Mouse (Mus musculus) ES-E14 (cell line): ENCODE results near the gene Lrp6. TPM values are rescaled to one million over a fixed set of nuclear protein-coding genes. Genes with fewer than 3 reads are reported as not detected.
A peak's percentile ranks its signal among the peaks of the same experiment; 100 is the strongest.

Experiments used
- DNase-seq: peaks from one replicate; pipeline ENCODE4 v3.0.0-alpha.2; 2013; ENCODE audit warnings: low read depth, low spot score
- H3K27ac ChIP-seq: 2 replicates; pipeline ENCODE4 v1.5.1; 2012; ENCODE audit warnings: low read depth, mild to moderate bottlenecking, low read length, moderate library complexity, mixed read lengths; ENCODE audit not compliant: poor library complexity, insufficient read depth, severe bottlenecking
- H3K36me3 ChIP-seq: 2 replicates; pipeline ENCODE4 v1.6.1; 2012; ENCODE audit warnings: mild to moderate bottlenecking, low read length, moderate library complexity, mixed read lengths; ENCODE audit not compliant: control insufficient read depth, poor library complexity, insufficient read depth, severe bottlenecking
- H3K4me1 ChIP-seq, 2 experiments: fragments of 150-350 bp in 1 of 2; sonication (generic) in 1 of 2; 2 replicates each; pipeline ENCODE4 v1.6.1; 2012; ENCODE audit warnings: low read length in 2 of 2, mild to moderate bottlenecking in 1 of 2, mixed read lengths in 1 of 2; ENCODE audit not compliant: control insufficient read depth in 2 of 2, insufficient read depth in 2 of 2, poor library complexity in 1 of 2
- H3K4me3 ChIP-seq, 2 experiments: fragments of 150-350 bp in 1 of 2; sonication (generic) in 1 of 2; 2 replicates each; pipeline ENCODE4 v1.5.1; 2012; ENCODE audit warnings: low read length in 2 of 2, low read depth in 1 of 2, mild to moderate bottlenecking in 1 of 2, mixed read lengths in 1 of 2; ENCODE audit not compliant: insufficient read depth in 1 of 2, poor library complexity in 1 of 2, severe bottlenecking in 1 of 2
- H3K9ac ChIP-seq: 2 replicates; pipeline ENCODE4 v1.6.1; 2012; ENCODE audit warnings: low read depth, mild to moderate bottlenecking, low read length, mixed read lengths; ENCODE audit not compliant: poor library complexity, insufficient read depth, severe bottlenecking
- H3K9me3 ChIP-seq: fragments of 150-350 bp; sonication (generic); 2 replicates; pipeline ENCODE4 v1.6.1; 2012; ENCODE audit warnings: low read depth, mild to moderate bottlenecking, low read length; ENCODE audit not compliant: control insufficient read depth, insufficient read depth
- CHD2 ChIP-seq: IDR thresholded peaks from 2 replicates; pipeline ENCODE4 v1.6.1; 2014; ENCODE audit warnings: mild to moderate bottlenecking, low read depth, low read length, inconsistent platforms
- HCFC1 ChIP-seq: IDR thresholded peaks from 2 replicates; pipeline ENCODE4 v1.6.1; 2012; ENCODE audit warnings: low read length, inconsistent platforms, borderline replicate concordance; ENCODE audit not compliant: insufficient read depth
- MAFK ChIP-seq: IDR thresholded peaks from 2 replicates; pipeline ENCODE4 v1.6.1; 2014; ENCODE audit warnings: mild to moderate bottlenecking, low read depth, low read length, inconsistent platforms; ENCODE audit not compliant: insufficient read depth
- ZC3H11A ChIP-seq: IDR thresholded peaks from 2 replicates; pipeline ENCODE4 v1.6.1; 2012; ENCODE audit warnings: low read depth, mild to moderate bottlenecking, inconsistent platforms, low read length, borderline replicate concordance
- ZNF384 ChIP-seq: IDR thresholded peaks from 2 replicates; pipeline ENCODE4 v1.6.1; 2012; ENCODE audit warnings: low read depth, low read length, inconsistent platforms
- in situ Hi-C, 2 experiments: fragments of 600-800 bp; cut with MboI; formaldehyde crosslinking; loops; one replicate each; pipeline ENCODE4 v1.15.1; 2025; ENCODE audit warnings: low sequenced_read_pairs in 2 of 2, inconsistent platforms in 1 of 2; ENCODE audit not compliant: unreplicated experiment in 2 of 2
- total RNA-seq: library from RNA; depleted of rRNA; stranded (reverse); fragments of 300-350 nt; gene quantifications from 2 replicates; pipeline ENCODE4 v1.2.3, GENCODE M21; 2012

The Lrp6 gene
- total RNA-seq, 1 experiment, result 46.8 TPM

DNA sequence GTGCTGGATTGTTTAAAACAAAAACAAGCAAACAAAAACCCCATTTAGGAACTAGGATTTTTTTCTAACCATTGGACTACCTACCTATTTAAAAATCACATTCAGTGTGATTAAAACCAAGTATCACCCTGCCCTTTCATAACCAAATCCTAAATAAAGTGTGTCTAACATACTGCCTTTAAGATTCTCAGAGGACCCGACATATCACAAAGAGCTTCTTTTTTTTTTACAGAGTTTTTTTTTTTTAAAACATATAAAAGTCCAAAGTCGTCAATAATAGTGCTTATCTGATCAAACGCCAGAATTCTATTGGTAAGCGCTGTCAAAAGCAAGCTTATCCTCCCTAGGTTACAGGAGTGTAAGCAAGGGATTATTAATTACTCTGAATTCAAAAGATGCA, 12.5 kb downstream of the Lrp6 start:
- no peaks in the 10 kb centered on the region for H3K36me3 ChIP-seq
- H3K27ac ChIP-seq, result no peak overlapping the region
- H3K4me1 ChIP-seq, result peaks cover 0 to 2% of the 10 kb centered on the region in 2 experiments; a peak in 1 of 4 replicates
- TF ChIP-seq MAFK, result no peak
- in situ Hi-C loops, result no loop called here
- no peak overlapping the region for H3K9ac ChIP-seq
- H3K9me3 ChIP-seq, result no peaks in the 10 kb centered on the region
- H3K4me3 ChIP-seq, result no peak overlapping the region
- no peak for DNase-seq

- H3K4me1 ChIP-seq, result no peaks in the 10 kb centered on the region; a peak in 1 of 4 replicates
- in situ Hi-C loops, result no loop called here
- no peak for DNase-seq
- H3K36me3 ChIP-seq, result no peaks in the 10 kb centered on the region
- H3K9me3 ChIP-seq, result no peaks in the 10 kb centered on the region
- H3K27ac ChIP-seq, result no peak overlapping the region
- no peak overlapping the region for H3K9ac ChIP-seq
- no peak for TF ChIP-seq ZC3H11A
- TF ChIP-seq HCFC1, result no peak
- 0 out of 2 replicates have a peak, but pooled peaks have one; percentile 51 for TF ChIP-seq MAFK
- TF ChIP-seq CHD2, result no peak
- no peak for TF ChIP-seq ZNF384
- H3K4me3 ChIP-seq, result no peak overlapping the region
These were observed 15.8 kb downstream of the Lrp6 start for GRCm38 (mm10) chr6:134551007-134551406.

DNA sequence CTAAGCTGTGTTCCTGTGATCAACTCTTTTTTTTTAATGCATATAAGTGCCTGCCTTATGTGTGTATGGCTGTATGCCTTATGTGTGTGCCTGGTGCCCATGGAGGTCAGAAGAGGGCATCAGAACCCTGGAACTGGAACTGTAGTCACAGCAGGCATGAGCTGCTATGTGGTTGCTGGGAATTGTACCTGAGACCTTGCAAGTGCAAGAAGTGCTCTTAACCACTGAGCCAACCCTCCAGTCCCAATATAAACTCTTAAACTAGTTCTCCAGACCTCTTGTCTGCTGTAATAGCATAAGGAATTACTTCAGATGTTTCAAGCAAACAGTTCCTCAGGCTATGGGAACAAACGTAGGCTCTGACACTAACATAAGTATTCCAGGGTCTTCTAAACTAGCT, 16.4 kb downstream of the Lrp6 start:
- in situ Hi-C loops, result no loop called here

GRCm38 (mm10) chr6:134544843-134545242, 21.9 kb downstream of the Lrp6 start:
- Histone ChIP-seq H3K9ac (no peak overlapping the region), H3K9me3 (no peaks in the 10 kb centered on the region), H3K4me1 (peaks cover 1 to 5% of the 10 kb centered on the region in 2 experiments; a peak in 2 of 4 replicates), H3K27ac (no peak overlapping the region), H3K36me3 (no peaks in the 10 kb centered on the region), H3K4me3 (no peak overlapping the region)
- no peak for DNase-seq
- TF ChIP-seq HCFC1 (no peak), CHD2 (no peak)
- in situ Hi-C loops, result no loop called here

More for the DNA sequence above, 16.4 kb downstream of the Lrp6 start:
- Histone ChIP-seq H3K27ac (no peak overlapping the region), H3K4me1 (peaks cover 1% of the 10 kb centered on the region in 2 experiments; a peak in 1 of 4 replicates), H3K36me3 (no peaks in the 10 kb centered on the region), H3K4me3 (no peak overlapping the region), H3K9me3 (no peaks in the 10 kb centered on the region), H3K9ac (no peak overlapping the region)
- no peak for DNase-seq
- TF ChIP-seq MAFK (no peak), ZC3H11A (no peak), ZNF384 (no peak), CHD2 (no peak), HCFC1 (no peak)

GRCm38 (mm10) chr6:134544093-134544492, 22.7 kb downstream of the Lrp6 start:
- TF ChIP-seq ZNF384 (no peak), ZC3H11A (no peak), CHD2 (no peak), MAFK (no peak), HCFC1 (no peak)
- H3K9me3 ChIP-seq, result no peaks in the 10 kb centered on the region
- H3K4me1 ChIP-seq, result peaks cover 1 to 5% of the 10 kb centered on the region in 2 experiments; a peak in 2 of 4 replicates
- no peak for DNase-seq
- no peaks in the 10 kb centered on the region for H3K36me3 ChIP-seq
- no peak overlapping the region for H3K9ac ChIP-seq
- no peak overlapping the region for H3K4me3 ChIP-seq
- in situ Hi-C loops, result no loop called here
- H3K27ac ChIP-seq, result no peak overlapping the region
